Mouse (Mus musculus) spleen, adult 2 months (tissue): ENCODE measurements around the gene Nrtn.

ENCODE experiments used
- CTCF ChIP-seq: fragments of 200-500 bp; IDR thresholded peaks from 2 replicates; pipeline ENCODE4 v1.5.1; 2011; ENCODE audit warnings: mild to moderate bottlenecking, inconsistent platforms; ENCODE audit not compliant: insufficient read depth, insufficient read length, insufficient replicate concordance; ENCODE audit errors: extremely low read depth
- POLR2A ChIP-seq: fragments of 200-500 bp; IDR thresholded peaks from 2 replicates; pipeline ENCODE4 v1.6.1; 2011; ENCODE audit warnings: low read depth, low read length, inconsistent platforms

DNA sequence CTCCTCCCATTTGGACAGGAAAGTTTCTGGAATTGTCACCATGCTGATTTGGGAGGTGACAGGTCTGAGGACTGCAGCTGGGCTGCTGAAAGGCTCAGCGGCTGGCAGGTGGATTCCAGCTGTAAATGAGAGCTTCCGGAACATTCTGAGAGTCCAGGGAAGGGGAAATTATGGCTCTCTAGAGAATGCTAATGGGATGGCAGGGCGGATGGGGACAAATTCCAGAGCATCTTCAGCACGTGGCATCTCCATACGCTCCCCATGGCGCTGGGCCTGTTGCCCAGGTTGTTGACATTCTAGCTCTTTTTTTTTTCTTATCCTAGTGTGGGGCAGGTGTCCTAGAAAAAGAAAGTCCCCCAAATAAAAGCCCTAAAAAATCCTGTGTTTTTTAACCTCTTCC lies 28.2 kb downstream of the Nrtn start:
- no peak for TF ChIP-seq CTCF
- TF ChIP-seq POLR2A = no peak
